Mouse (Mus musculus) limb, embryonic 14.5 days (tissue): Measurements from ENCODE around the gene Zbtb20. TPM values are rescaled to one million over a fixed set of nuclear protein-coding genes. Genes with fewer than 3 reads are reported as not detected.

ENCODE experiments used
- ATAC-seq: fragments of 200-750 bp; cut with Nextera tagmentation; 2 replicates; pipeline ENCODE4 v1.8.0; 2017; ENCODE audit warnings: low read depth, moderate number of reproducible peaks, moderate TSS enrichment; ENCODE audit not compliant: low FRiP score
- DNase-seq: peaks from one replicate; pipeline ENCODE4 v3.0.0-alpha.2; 2015; ENCODE audit warnings: low spot score
- H3K27ac ChIP-seq: fragments of 300-500 bp; sonication (generic); replicated peaks from 2 replicates; pipeline ENCODE4 v1.5.1; 2014; ENCODE audit warnings: low read depth, mild to moderate bottlenecking, low read length, moderate library complexity, mixed read lengths
- H3K27me3 ChIP-seq: fragments of 300-500 bp; sonication (generic); 2 replicates; pipeline ENCODE4 v1.6.1; 2014; ENCODE audit warnings: low read length, mixed read lengths; ENCODE audit not compliant: control insufficient read depth, insufficient read depth
- H3K36me3 ChIP-seq: fragments of 300-500 bp; sonication (generic); 2 replicates; pipeline ENCODE4 v1.6.1; 2014; ENCODE audit warnings: mild to moderate bottlenecking, low read length, moderate library complexity, mixed read lengths; ENCODE audit not compliant: control insufficient read depth, insufficient read depth
- H3K4me1 ChIP-seq: fragments of 300-500 bp; sonication (generic); 2 replicates; pipeline ENCODE4 v1.6.1; 2014; ENCODE audit warnings: antibody characterized with exemption, low read length, mixed read lengths; ENCODE audit not compliant: control insufficient read depth, insufficient read depth
- H3K4me2 ChIP-seq: fragments of 300-500 bp; sonication (generic); replicated peaks from 2 replicates; pipeline ENCODE4 v1.6.1; 2014; ENCODE audit warnings: low read depth, mild to moderate bottlenecking, low read length, moderate library complexity; ENCODE audit not compliant: severe bottlenecking
- H3K4me3 ChIP-seq: fragments of 300-500 bp; sonication (generic); replicated peaks from 2 replicates; pipeline ENCODE4 v1.5.1; 2014; ENCODE audit warnings: low read length
- H3K9ac ChIP-seq: fragments of 300-500 bp; sonication (generic); 2 replicates; pipeline ENCODE4 v1.6.1; 2014; ENCODE audit warnings: mild to moderate bottlenecking, low read depth, low read length, moderate library complexity; ENCODE audit not compliant: severe bottlenecking
- H3K9me3 ChIP-seq: fragments of 300-500 bp; sonication (generic); 2 replicates; pipeline ENCODE4 v1.6.1; 2016; ENCODE audit warnings: low read length; ENCODE audit not compliant: control insufficient read depth
- POLR2A ChIP-seq: fragments of 200-500 bp; IDR thresholded peaks from 2 replicates; pipeline ENCODE4 v1.8.0; 2012; ENCODE audit warnings: inconsistent platforms, mild to moderate bottlenecking, moderate library complexity, borderline replicate concordance; ENCODE audit not compliant: insufficient read depth, insufficient read length; ENCODE audit errors: extremely low read depth
- WGBS: fragments of 180-500 bp; shearing (Covaris S2); extraction: QIAGEN DNeasy Blood & Tissue Kit; methylation state at CpG from one replicate; pipeline ENCODE4 v1.1.7; 2014; 5-methylcytosine and 5-hydroxymethylcytosine counted together
- polyA plus RNA-seq, 2 experiments: library from polyadenylated mRNA; depleted of rRNA in 1 of 2; stranded (reverse) in 1 of 2; unstranded in 1 of 2; fragments of >200 nt; fragmentation: Nextera tagmentation in 1 of 2; extraction: Ambion mirVana in 1 of 2; gene quantifications; 2 replicates each; pipeline versions ENCODE4 v1.2.1 to v1.2.3; 2012 to 2014

Gene Zbtb20
- polyA plus RNA-seq, 2 experiments = 2.5 to 17.6 TPM

GRCm38 (mm10) chr16:42972872-42973271 lies 97.2 kb downstream of the Zbtb20 start:
- ATAC-seq = no peak
- no peaks in the 10 kb centered on the region for H3K9me3 ChIP-seq
- no peak for TF ChIP-seq POLR2A

GRCm38 (mm10) chr16:42998896-42999295 lies 123.2 kb downstream of the Zbtb20 start:
- Histone ChIP-seq H3K9me3 (no peaks in the 10 kb centered on the region), H3K36me3 (no peaks in the 10 kb centered on the region), H3K27me3 (no peaks in the 10 kb centered on the region), H3K27ac (no peak overlapping the region), H3K4me1 (no peaks in the 10 kb centered on the region), H3K9ac (no peak overlapping the region), H3K4me2 (no peak overlapping the region), H3K4me3 (no peak overlapping the region)
- TF ChIP-seq POLR2A = no peak
- ATAC-seq (no peak), DNase-seq (no peak)
- 50% methylated on average over 1 of the region's 1 CpGs for WGBS

More at GRCm38 (mm10) chr16:42972872-42973271, 97.2 kb downstream of the Zbtb20 start:
- H3K4me3 ChIP-seq = no peak overlapping the region
- no peaks in the 10 kb centered on the region for H3K36me3 ChIP-seq
- no peak for DNase-seq
- no peaks in the 10 kb centered on the region for H3K27me3 ChIP-seq
- no peak overlapping the region for H3K4me2 ChIP-seq
- H3K9ac ChIP-seq = no peak overlapping the region
- H3K27ac ChIP-seq = no peak overlapping the region
- WGBS = 85% methylated on average over 2 of the region's 2 CpGs
- H3K4me1 ChIP-seq = no peaks in the 10 kb centered on the region

DNA sequence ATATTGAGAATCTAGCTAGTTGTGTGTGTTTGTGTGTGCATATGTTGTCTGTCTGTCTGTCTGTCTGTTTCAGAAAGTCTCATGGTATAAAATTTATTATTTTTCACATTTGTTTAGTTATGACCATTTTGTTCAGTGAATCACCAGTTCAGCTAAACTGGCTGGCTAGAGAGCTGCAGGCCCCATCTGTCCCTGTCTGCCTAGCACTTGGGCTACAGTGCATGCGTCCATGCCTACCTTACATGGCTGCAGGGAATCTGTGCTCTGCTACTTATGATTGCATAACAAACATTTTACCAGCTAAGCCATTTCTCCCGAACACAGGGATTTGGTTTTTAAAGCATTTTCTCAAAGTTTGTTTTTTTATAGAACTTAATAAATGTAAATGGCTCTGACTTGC lies 150.7 kb downstream of the Zbtb20 start:
- H3K9me3 ChIP-seq = no peaks in the 10 kb centered on the region
- WGBS = 79% methylated on average over 2 of the region's 2 CpGs
- H3K36me3 ChIP-seq = no peaks in the 10 kb centered on the region
- H3K27ac ChIP-seq = no peak overlapping the region
- no peak overlapping the region for H3K4me3 ChIP-seq
- no peak for DNase-seq
- no peaks in the 10 kb centered on the region for H3K27me3 ChIP-seq
- ATAC-seq = no peak
- no peak overlapping the region for H3K9ac ChIP-seq
- no peak overlapping the region for H3K4me2 ChIP-seq
- H3K4me1 ChIP-seq = no peaks in the 10 kb centered on the region
- no peak for TF ChIP-seq POLR2A

- Histone ChIP-seq H3K4me2 (no peak overlapping the region), H3K36me3 (no peaks in the 10 kb centered on the region), H3K9me3 (no peaks in the 10 kb centered on the region), H3K27ac (no peak overlapping the region), H3K27me3 (no peaks in the 10 kb centered on the region), H3K9ac (no peak overlapping the region), H3K4me1 (no peaks in the 10 kb centered on the region), H3K4me3 (no peak overlapping the region)
- TF ChIP-seq POLR2A = no peak
- ATAC-seq = no peak
- WGBS = 30% methylated on average over 3 of the region's 3 CpGs
- no peak for DNase-seq
These were observed 153.6 kb downstream of the Zbtb20 start for GRCm38 (mm10) chr16:43029243-43029642.

GRCm38 (mm10) chr16:43035709-43036108 lies 160.0 kb downstream of the Zbtb20 start:
- Histone ChIP-seq H3K4me2 (no peak overlapping the region), H3K4me3 (no peak overlapping the region), H3K9me3 (no peaks in the 10 kb centered on the region), H3K27ac (no peak overlapping the region), H3K4me1 (0 out of 2 replicates have a peak, but pooled peaks cover 4% of the 10 kb centered on the region), H3K9ac (no peak overlapping the region), H3K36me3 (no peaks in the 10 kb centered on the region), H3K27me3 (no peaks in the 10 kb centered on the region)
- no peak for TF ChIP-seq POLR2A
- DNase-seq (no peak), ATAC-seq (no peak)
- WGBS = 18% methylated on average over 6 of the region's 6 CpGs

DNA sequence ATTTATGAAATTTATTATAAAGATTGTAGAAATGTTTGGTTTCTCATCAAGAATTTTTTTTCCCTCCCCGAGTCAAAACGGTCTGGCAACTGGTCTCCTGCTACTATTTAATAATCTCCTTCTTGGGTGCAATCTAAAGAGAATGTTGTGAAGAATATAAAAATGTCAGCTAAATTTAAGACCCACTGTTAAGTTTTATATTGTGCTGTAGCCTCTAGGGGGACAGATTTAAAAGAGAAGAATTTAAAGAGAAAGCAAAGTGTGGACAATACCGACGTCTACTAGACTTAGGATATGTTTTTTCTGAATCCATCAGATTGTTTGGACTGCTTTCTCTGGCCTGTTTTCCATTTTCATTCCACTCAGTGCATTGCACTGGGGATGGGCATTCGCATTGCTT lies 160.8 kb downstream of the Zbtb20 start:
- 26% methylated on average over 5 of the region's 5 CpGs for WGBS
- no peak overlapping the region for H3K27ac ChIP-seq
- H3K36me3 ChIP-seq = no peaks in the 10 kb centered on the region
- H3K4me2 ChIP-seq = no peak overlapping the region
- ATAC-seq = no peak
- H3K4me3 ChIP-seq = no peak overlapping the region
- no peaks in the 10 kb centered on the region for H3K27me3 ChIP-seq
- no peak overlapping the region for H3K9ac ChIP-seq
- no peaks in the 10 kb centered on the region; the same call in 1 of the 2 replicates for H3K9me3 ChIP-seq
- no peak for DNase-seq
- TF ChIP-seq POLR2A = no peak
- H3K4me1 ChIP-seq = 0 out of 2 replicates have a peak, but pooled peaks cover 4% of the 10 kb centered on the region
